Mouse (Mus musculus) embryonic facial prominence, embryonic 11.5 days (tissue): ENCODE measurements around the gene Gpr37l1. TPM values are rescaled to one million over a fixed set of nuclear protein-coding genes. Genes with fewer than 3 reads are reported as not detected.

Source experiments
- ATAC-seq: fragments of 200-750 bp; cut with Nextera tagmentation; replicated peaks from 2 replicates; pipeline ENCODE4 v1.8.0; 2017; ENCODE audit warnings: low read depth; ENCODE audit not compliant: insufficient number of reproducible peaks, low FRiP score, low TSS enrichment
- DNase-seq: peaks from one replicate; pipeline ENCODE4 v3.0.0-alpha.2; 2015; ENCODE audit warnings: low spot score
- H3K27ac ChIP-seq: fragments of 300-500 bp; sonication (generic); replicated peaks from 2 replicates; pipeline ENCODE4 v1.5.1; 2014; ENCODE audit warnings: mild to moderate bottlenecking, low read depth, low read length, control low read depth
- H3K27me3 ChIP-seq: fragments of 300-500 bp; sonication (generic); 2 replicates; pipeline ENCODE4 v1.6.1; 2014; ENCODE audit warnings: mild to moderate bottlenecking, low read length, moderate library complexity, mixed read lengths; ENCODE audit not compliant: control insufficient read depth, insufficient read depth
- H3K36me3 ChIP-seq: fragments of 300-500 bp; sonication (generic); replicated peaks from 2 replicates; pipeline ENCODE4 v1.6.1; 2014; ENCODE audit warnings: low read depth, mild to moderate bottlenecking, low read length, moderate library complexity, mixed read lengths; ENCODE audit not compliant: control insufficient read depth, insufficient read depth
- H3K4me1 ChIP-seq: fragments of 300-500 bp; sonication (generic); 2 replicates; pipeline ENCODE4 v1.6.1; 2014; ENCODE audit warnings: low read length, mixed read lengths; ENCODE audit not compliant: control insufficient read depth, insufficient read depth
- H3K4me2 ChIP-seq: fragments of 300-500 bp; sonication (generic); 2 replicates; pipeline ENCODE4 v1.6.1; 2014; ENCODE audit warnings: low read depth, mild to moderate bottlenecking, control low read depth, low read length, moderate library complexity
- H3K4me3 ChIP-seq: fragments of 300-500 bp; sonication (generic); 2 replicates; pipeline ENCODE4 v1.5.1; 2014; ENCODE audit warnings: low read depth, low read length, control low read depth
- H3K9ac ChIP-seq: fragments of 300-500 bp; sonication (generic); replicated peaks from 2 replicates; pipeline ENCODE4 v1.6.1; 2014; ENCODE audit warnings: mild to moderate bottlenecking, control low read depth, low read length
- H3K9me3 ChIP-seq: fragments of 300-500 bp; sonication (generic); replicated peaks from 2 replicates; pipeline ENCODE4 v1.6.1; 2016; ENCODE audit warnings: mild to moderate bottlenecking, low read length, inconsistent platforms, mixed read lengths; ENCODE audit not compliant: control insufficient read depth
- WGBS: fragments of 180-500 bp; shearing (Covaris S2); extraction: QIAGEN DNeasy Blood & Tissue Kit; methylation state at CpG from one replicate; pipeline ENCODE4 v1.1.7; 2014; 5-methylcytosine and 5-hydroxymethylcytosine counted together
- polyA plus RNA-seq: library from polyadenylated mRNA; unstranded; fragments of >200 nt; fragmentation: Nextera tagmentation; extraction: Ambion mirVana; gene quantifications from 2 replicates; pipeline ENCODE4 v1.2.1, GENCODE M21; 2014

Gpr37l1 gene
- polyA plus RNA-seq, 1 experiment from 2014 or later: not detected

DNA sequence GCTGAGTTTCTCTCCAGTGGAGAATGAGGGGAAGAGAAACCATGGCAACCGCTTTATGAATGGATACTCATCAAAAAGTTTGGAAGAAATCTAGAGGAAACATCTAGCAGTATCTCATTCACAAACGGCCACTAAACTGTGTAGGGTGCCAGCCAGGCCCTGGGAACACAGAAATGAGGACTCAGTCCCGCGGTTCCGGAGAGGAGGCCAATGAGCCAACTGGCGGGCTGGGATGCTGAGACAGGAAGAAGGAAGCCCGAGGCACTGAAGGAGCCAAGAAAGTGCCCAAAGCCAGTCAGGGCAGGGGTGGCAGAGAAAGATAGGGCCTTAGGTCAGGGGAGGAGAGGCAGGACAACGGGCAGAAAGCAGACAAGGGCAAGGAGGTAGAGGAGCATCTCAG is 18.9 kb upstream of the Gpr37l1 start:
- Histone ChIP-seq H3K9ac (no peak overlapping the region), H3K4me2 (no peak overlapping the region), H3K4me1 (no peaks in the 10 kb centered on the region), H3K27ac (no peak overlapping the region), H3K27me3 (no peaks in the 10 kb centered on the region), H3K36me3 (no peaks in the 10 kb centered on the region), H3K4me3 (no peak overlapping the region), H3K9me3 (no peaks in the 10 kb centered on the region)
- WGBS: 37% methylated on average over 8 of the region's 8 CpGs
- DNase-seq: no peak
- no peak for ATAC-seq

- Histone ChIP-seq H3K36me3 (no peaks in the 10 kb centered on the region), H3K9ac (no peak overlapping the region), H3K9me3 (no peaks in the 10 kb centered on the region), H3K4me3 (no peak overlapping the region), H3K4me1 (no peaks in the 10 kb centered on the region), H3K4me2 (no peak overlapping the region), H3K27ac (no peak overlapping the region), H3K27me3 (no peaks in the 10 kb centered on the region)
- no peak for ATAC-seq
- 33% methylated on average over 5 of the region's 5 CpGs for WGBS
- DNase-seq: no peak
Measured at GRCm38 (mm10) chr1:135185936-135186335, 18.5 kb upstream of the Gpr37l1 start.

DNA sequence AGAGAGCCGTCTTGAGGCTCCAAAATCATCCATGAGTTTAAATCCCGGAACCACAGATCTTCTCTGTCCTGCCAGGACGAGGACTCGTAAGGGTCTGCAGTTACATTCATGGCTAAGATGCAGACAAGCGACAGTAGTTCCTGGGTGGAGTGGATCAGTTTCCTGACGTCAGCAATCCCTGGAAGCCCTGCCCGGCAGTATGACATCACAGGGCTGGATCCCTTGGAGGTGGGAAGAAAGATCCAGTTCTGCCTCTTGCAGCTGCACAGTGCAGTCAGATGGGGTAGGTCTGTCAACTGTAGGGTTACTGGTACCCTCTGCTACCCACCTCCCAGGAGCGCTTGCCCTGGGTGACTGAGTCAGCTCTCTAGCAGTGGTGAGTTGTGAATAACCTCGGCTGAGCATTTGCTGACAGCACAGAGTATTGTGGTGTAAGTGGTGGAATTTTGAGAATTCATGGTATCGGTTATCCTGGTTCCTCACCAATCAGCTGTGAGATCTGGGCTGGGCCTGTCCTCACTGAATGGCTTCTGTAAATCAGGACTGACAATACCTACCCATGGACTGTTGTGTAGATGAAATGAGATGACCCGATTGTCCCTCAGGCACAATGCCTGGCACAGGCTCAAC is 16.6 kb upstream of the Gpr37l1 start:
- Histone ChIP-seq H3K9me3 (no peaks in the 10 kb centered on the region), H3K36me3 (no peaks in the 10 kb centered on the region), H3K4me2 (no peak overlapping the region), H3K4me1 (no peaks in the 10 kb centered on the region), H3K27me3 (no peaks in the 10 kb centered on the region), H3K4me3 (no peak overlapping the region), H3K27ac (no peak overlapping the region), H3K9ac (no peak overlapping the region)
- ATAC-seq (no peak), DNase-seq (no peak)
- 60% methylated on average over 11 of the region's 11 CpGs for WGBS

DNA sequence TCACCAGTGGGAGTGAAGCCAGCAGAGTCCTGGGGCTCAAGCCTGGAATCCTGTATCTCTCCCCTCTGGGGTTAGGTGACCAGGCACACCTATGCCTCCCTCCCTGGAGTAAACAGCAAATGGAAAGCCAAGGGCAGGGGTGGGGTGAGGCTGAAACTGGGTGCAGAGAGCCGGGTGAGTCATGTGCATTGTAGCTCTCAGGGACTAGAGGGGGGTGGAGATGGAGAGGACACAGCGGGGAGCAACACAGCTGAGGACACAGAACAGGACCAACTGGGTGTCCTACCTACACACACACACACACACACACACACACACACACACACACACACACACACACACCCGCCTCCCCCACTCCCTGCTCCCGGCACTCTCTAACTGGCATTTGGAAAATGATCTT is 16.0 kb upstream of the Gpr37l1 start:
- 64% methylated on average over 4 of the region's 4 CpGs for WGBS
- no peak for ATAC-seq
- no peak overlapping the region for H3K27ac ChIP-seq
- H3K36me3 ChIP-seq: no peaks in the 10 kb centered on the region
- H3K4me3 ChIP-seq: no peak overlapping the region
- no peak overlapping the region for H3K9ac ChIP-seq
- H3K27me3 ChIP-seq: no peaks in the 10 kb centered on the region
- no peaks in the 10 kb centered on the region for H3K9me3 ChIP-seq
- DNase-seq: no peak
- H3K4me1 ChIP-seq: no peaks in the 10 kb centered on the region
- no peak overlapping the region for H3K4me2 ChIP-seq

- Histone ChIP-seq H3K4me2 (no peak overlapping the region), H3K4me3 (no peak overlapping the region), H3K27me3 (no peaks in the 10 kb centered on the region), H3K36me3 (no peaks in the 10 kb centered on the region), H3K4me1 (no peaks in the 10 kb centered on the region), H3K9me3 (no peaks in the 10 kb centered on the region), H3K27ac (no peak overlapping the region), H3K9ac (no peak overlapping the region)
- no peak for DNase-seq
- 67% methylated on average over 3 of the region's 3 CpGs for WGBS
- no peak for ATAC-seq
Measured at GRCm38 (mm10) chr1:135182975-135183374, 15.5 kb upstream of the Gpr37l1 start.

GRCm38 (mm10) chr1:135181880-135182623 is 14.6 kb upstream of the Gpr37l1 start:
- DNase-seq: no peak
- Histone ChIP-seq H3K27ac (no peak overlapping the region), H3K9me3 (no peaks in the 10 kb centered on the region), H3K4me3 (no peak overlapping the region), H3K4me2 (no peak overlapping the region), H3K9ac (no peak overlapping the region), H3K27me3 (no peaks in the 10 kb centered on the region), H3K36me3 (no peaks in the 10 kb centered on the region), H3K4me1 (no peaks in the 10 kb centered on the region)
- no peak for ATAC-seq
- 84% methylated on average over 8 of the region's 8 CpGs for WGBS

GRCm38 (mm10) chr1:135181275-135181674 is 13.8 kb upstream of the Gpr37l1 start:
- H3K4me2 ChIP-seq: no peak overlapping the region
- H3K4me1 ChIP-seq: no peaks in the 10 kb centered on the region
- ATAC-seq (no peak), DNase-seq (no peak)
- no peaks in the 10 kb centered on the region for H3K36me3 ChIP-seq
- no peaks in the 10 kb centered on the region for H3K9me3 ChIP-seq
- H3K27me3 ChIP-seq: no peaks in the 10 kb centered on the region
- no peak overlapping the region for H3K4me3 ChIP-seq
- H3K9ac ChIP-seq: no peak overlapping the region
- no peak overlapping the region for H3K27ac ChIP-seq
- WGBS: 68% methylated on average over 4 of the region's 4 CpGs

DNA sequence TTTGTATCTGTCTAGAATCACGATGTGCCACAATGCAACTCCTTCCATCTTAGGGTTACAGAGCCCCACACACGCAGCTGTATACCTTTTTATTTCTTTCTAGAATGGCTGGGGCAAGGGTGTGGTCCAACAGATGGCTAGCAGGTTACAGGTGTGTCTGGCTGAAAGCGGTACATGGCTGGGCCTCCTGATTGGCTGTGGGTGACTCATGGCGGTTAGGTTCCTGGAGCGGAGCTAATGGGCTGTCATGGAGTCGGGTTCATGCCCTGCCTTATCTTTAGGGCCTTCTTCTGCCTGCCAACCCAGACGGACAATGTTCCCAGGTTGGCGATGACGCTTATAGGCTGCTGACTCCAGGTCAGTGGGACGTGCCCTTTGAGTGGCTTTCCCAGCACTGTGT is 13.3 kb upstream of the Gpr37l1 start:
- Histone ChIP-seq H3K9me3 (no peaks in the 10 kb centered on the region), H3K4me3 (no peak overlapping the region), H3K36me3 (no peaks in the 10 kb centered on the region), H3K27me3 (no peaks in the 10 kb centered on the region), H3K9ac (no peak overlapping the region), H3K4me1 (no peaks in the 10 kb centered on the region), H3K27ac (no peak overlapping the region), H3K4me2 (no peak overlapping the region)
- WGBS: 85% methylated on average over 10 of the region's 10 CpGs
- ATAC-seq: no peak
- no peak for DNase-seq
